Mouse (Mus musculus) CD8-positive naive resting alpha-beta T cell, adult 57 days (primary cell): ENCODE results near the gene Ero1l. TPM values are rescaled to one million over a fixed set of nuclear protein-coding genes. Genes with fewer than 3 reads are reported as not detected.

ENCODE experiments used
- total RNA-seq: library from RNA; stranded (reverse); gene quantifications from one replicate; pipeline ENCODE4 v1.2.4, GENCODE M21; 2023

Gene Ero1l
- total RNA-seq, result 26.9 TPM

DNA sequence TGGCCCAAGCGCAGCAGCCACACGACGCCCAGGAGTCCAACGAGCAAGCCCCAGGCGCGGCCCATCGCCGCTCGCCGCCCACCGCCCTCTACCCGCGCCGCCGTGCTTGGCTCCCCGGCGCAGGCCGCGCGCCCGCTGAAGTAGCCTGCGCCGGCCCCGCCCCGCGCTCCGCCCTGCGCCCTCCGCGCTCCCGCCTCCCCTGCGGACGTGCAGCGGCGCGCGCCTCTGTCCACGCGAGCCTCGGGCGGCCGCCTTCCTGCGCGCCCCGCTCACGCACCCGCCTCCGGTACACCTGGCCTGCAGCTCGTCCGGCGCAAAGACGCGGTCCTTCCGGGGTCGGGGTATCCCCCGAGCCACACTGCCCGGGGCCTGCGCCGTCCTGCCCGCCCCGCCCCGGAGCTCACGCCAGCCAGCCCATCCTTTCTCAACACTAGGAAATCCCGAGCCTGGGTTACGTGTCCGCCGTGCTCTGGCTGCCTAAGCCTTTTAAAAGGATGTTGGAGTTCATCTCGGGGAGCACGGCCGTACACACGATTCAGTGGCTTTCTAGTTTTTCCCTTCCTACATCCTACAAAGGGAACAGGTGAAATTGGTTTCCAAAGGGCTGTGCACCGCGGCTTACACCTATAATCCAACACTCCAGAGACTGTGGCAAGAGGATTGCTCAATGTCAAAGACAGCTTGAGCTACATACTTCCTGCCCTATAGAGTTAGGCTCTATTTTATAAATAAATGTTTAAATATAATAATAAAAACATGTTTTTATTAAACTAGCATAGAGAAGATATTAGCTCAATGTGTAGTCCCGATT is at the start of gene Ero1l:
TSS of gene Ero1l (minus strand) at position 346 of the 811 bp plus-strand sequence.

DNA sequence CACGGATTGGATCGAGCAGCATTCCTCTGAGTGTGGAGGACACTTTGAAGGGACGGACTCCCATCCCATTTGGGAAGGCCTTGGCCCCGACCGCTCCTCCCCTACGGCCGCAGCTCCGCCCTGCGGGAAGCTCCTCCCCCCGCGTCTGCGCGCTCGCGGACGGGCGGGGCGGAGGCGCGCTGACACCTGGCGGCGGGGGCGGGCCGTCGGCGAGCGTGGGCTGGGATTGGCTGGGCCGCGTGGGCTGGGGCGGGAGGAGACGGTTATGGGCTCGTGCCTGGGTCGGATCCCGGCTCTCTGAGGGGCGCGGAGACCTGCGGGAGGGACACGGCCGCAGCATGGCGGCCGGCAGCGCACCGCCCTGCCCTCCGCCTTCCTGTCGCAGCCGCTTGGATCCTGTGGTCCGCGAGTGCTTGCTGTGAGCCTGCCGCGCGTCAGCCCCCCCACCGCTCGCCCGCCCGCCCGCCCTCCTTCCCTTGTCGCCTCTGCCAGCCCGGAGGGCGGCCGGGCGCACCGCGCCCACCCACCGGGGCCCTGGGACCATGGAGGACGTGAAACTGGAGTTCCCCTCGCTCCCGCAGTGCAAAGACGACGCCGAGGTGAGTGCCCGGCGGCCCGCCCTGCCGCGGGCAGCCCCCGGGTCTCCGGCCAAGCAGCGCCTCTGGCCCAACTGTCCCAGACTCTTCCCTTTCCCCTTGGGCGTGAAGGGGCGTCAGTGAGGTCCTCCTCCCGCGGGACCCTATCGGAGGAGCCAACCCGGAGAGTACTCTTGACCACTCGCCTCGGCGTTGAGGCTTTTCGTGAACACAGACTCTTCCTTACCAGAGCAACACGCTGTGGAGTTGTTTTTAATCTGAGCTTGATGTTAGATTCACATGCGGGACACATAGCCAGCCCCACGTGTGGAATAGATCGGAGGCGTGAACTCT is 32.6 kb upstream of the Ero1l start, which contains the start of gene Styx:
TSS of gene Styx (plus strand) at position 163 of the 929 bp plus-strand sequence.

DNA sequence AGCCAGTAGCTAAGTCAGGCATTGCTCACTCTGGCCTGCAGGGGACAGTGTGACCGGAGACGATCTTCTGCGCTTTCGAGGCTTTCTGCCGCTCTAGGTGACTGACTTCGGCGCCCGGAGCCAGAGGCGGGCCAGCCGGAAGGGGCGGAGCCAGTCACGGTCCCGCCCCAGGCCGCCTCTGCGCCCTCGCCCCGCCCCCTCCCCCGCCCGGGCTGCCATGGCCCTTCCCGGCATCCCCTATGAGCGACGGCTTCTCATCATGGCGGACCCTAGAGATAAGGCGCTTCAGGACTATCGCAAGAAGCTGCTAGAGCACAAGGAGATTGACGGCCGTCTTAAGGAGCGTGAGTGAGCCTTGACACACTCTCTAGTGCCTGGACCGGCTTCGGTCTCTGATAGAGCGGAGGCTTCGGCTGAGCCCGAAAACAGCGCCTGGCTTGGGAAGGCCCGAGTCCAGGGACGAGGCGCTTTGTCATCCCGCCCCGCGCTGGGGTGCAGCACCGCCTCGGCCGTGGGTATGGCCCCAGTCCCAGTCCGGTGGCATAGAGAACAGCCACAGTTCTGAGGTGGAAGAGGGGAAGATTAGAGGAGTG is 11.1 kb upstream of the Ero1l start, which contains the start of gene Psmc6:
TSS of gene Psmc6 (plus strand) at position 200 of the 593 bp plus-strand sequence.

Other genes with a start within 250 kb of the Ero1l start
- 12.8 TPM for gene Gpr137c, start 99.1 kb downstream of the Ero1l start, total RNA-seq
- 41.6 TPM for gene Txndc16, start 98.4 kb downstream of the Ero1l start, total RNA-seq
- 96.3 TPM for gene Psmc6, start 11.0 kb upstream of the Ero1l start, total RNA-seq
- 32.6 TPM for gene Styx, start 32.3 kb upstream of the Ero1l start, total RNA-seq
- 20.9 TPM for gene Gnpnat1, start 86.1 kb upstream of the Ero1l start, total RNA-seq
- not detected for gene Fermt2, start 211.3 kb upstream of the Ero1l start, total RNA-seq